Mouse (Mus musculus) E14TG2a.4 (cell line): ENCODE data around the gene Edar.
A peak's percentile ranks its signal among the peaks of the same experiment; 100 is the strongest.

Experiments used
- H3K27me3 ChIP-seq: 2 replicates; pipeline ENCODE4 v1.6.1; 2014; ENCODE audit warnings: low read length, control low read depth; ENCODE audit not compliant: insufficient read depth
- H3K36me3 ChIP-seq: 2 replicates; pipeline ENCODE4 v1.6.1; 2014; ENCODE audit warnings: low read length, control low read depth; ENCODE audit not compliant: insufficient read depth
- H3K4me1 ChIP-seq: replicated peaks from 2 replicates; pipeline ENCODE4 v1.6.1; 2014; ENCODE audit warnings: low read depth, low read length, control low read depth
- H3K4me3 ChIP-seq: replicated peaks from 2 replicates; pipeline ENCODE4 v1.5.1; 2014; ENCODE audit warnings: mild to moderate bottlenecking, low read length
- H3K9me3 ChIP-seq: 2 replicates; pipeline ENCODE4 v1.6.1; 2014; ENCODE audit warnings: low read length, control low read depth
- CTCF ChIP-seq: conservative IDR thresholded peaks from 2 replicates; pipeline ENCODE4 v1.5.1; 2014; ENCODE audit warnings: low read length
- NANOG ChIP-seq: IDR thresholded peaks from 2 replicates; pipeline ENCODE4 v1.6.1; 2014; ENCODE audit warnings: borderline replicate concordance, low read length, mixed read lengths
- POU5F1 ChIP-seq: IDR thresholded peaks from 2 replicates; pipeline ENCODE4 v1.6.1; 2014; ENCODE audit warnings: low read length, borderline replicate concordance

The Edar gene

DNA sequence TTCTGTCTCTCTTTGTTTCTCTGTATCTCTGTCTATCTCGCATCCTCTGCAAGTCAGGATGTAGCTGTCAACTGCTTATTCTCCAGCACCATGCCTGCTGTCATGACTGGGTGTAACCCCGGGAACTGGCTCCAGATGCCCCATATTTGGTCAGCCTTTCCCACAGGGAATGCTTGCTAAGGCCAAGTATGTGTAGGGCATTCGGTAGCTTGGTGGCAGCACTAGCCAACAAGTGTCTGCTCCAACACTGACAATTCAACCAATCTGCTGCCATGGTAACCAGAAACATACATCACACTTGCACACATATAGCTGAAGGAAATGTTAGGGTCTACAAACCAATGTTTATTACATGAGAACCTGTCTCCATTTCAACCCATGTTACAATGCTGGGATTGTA lies 21.8 kb downstream of the Edar start:
- peaks cover 29% of the 10 kb centered on the region for H3K4me1 ChIP-seq
- H3K9me3 ChIP-seq, result peaks cover 3% of the 10 kb centered on the region; the same call in 1 of the 2 replicates
- no peak overlapping the region for H3K4me3 ChIP-seq
- TF ChIP-seq CTCF, result no peak
- no peak for TF ChIP-seq NANOG
- no peak for TF ChIP-seq POU5F1
- H3K36me3 ChIP-seq, result no peaks in the 10 kb centered on the region
- peaks cover 13% of the 10 kb centered on the region for H3K27me3 ChIP-seq

DNA sequence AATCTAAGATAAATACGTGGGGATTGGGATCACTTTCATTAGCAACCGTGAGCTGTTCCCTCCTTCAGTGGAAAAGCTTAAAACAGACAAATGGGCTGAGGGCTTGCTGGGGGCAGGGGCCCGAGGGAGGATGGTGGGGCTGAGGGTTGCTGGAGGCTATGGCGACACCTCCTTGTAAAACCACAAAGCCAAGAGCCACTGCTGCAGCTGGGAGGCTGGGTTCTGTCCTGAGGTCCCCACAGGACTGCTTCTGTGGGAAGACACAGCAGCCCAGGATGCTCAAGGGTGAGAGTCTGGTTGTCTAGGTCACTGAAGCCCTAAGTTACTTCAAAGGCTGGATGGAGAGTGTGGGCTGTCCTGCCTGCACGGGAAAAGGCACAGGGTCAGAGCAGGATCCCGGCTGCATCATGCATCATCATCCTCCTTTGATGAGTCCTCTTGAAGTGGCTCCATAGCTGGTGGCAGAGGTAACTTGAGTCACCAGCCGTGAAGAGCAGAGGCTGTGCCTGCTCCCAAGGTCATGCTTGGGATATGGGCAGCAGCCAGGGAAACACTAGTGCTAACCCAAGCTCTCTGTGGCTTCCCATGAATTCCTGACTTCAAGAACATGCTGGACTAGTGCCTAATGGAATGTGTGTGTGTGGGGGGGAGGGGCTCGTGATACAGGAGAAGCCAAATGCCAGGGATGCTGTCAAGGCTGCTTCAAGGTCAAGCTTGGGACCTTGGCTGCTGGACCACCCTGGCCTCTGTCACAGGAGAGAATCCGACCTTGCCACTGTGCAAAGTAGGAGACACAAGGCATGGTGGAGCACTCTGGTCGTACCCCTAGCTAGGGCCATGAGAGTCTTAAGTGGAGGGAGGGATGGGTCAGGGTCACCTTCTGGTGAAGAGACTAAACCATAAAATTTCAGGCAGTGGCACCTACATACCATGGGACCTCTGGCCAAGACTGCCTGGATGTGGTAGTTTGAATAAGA lies 22.7 kb downstream of the Edar start:
- Histone ChIP-seq H3K4me1 (peaks cover 22% of the 10 kb centered on the region), H3K27me3 (peaks cover 10% of the 10 kb centered on the region), H3K36me3 (no peaks in the 10 kb centered on the region), H3K9me3 (peaks cover 3% of the 10 kb centered on the region; the same call in 1 of the 2 replicates), H3K4me3 (no peak overlapping the region)
- TF ChIP-seq CTCF, result no peak
- no peak for TF ChIP-seq NANOG
- TF ChIP-seq POU5F1, result no peak

DNA sequence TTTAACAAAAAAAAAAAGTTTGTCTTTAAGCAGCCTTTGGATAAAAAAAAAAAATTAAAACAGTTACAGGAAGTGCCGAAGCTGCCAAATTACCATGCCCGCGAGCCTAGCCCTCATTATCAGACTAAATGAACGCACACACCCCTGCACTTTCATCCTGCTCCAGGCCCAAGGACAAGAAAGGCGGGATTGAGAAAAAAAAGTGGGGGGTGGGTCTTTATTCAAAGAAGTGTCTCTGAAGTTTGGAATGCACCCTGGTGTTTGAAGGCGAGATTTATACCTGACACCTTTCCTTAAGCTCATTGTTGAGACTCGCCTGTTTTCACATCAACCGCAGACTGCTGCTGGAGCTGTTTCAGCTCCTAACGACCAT lies 23.4 kb downstream of the Edar start:
- Histone ChIP-seq H3K4me3 (no peak overlapping the region), H3K27me3 (peaks cover 13% of the 10 kb centered on the region), H3K4me1 (peaks cover 22% of the 10 kb centered on the region), H3K9me3 (peaks cover 3% of the 10 kb centered on the region; the same call in 1 of the 2 replicates), H3K36me3 (no peaks in the 10 kb centered on the region)
- no peak for TF ChIP-seq CTCF
- no peak for TF ChIP-seq NANOG
- TF ChIP-seq POU5F1, result no peak

- H3K36me3 ChIP-seq, result no peaks in the 10 kb centered on the region
Observed at GRCm38 (mm10) chr10:58651270-58652042, 24.0 kb downstream of the Edar start.

DNA sequence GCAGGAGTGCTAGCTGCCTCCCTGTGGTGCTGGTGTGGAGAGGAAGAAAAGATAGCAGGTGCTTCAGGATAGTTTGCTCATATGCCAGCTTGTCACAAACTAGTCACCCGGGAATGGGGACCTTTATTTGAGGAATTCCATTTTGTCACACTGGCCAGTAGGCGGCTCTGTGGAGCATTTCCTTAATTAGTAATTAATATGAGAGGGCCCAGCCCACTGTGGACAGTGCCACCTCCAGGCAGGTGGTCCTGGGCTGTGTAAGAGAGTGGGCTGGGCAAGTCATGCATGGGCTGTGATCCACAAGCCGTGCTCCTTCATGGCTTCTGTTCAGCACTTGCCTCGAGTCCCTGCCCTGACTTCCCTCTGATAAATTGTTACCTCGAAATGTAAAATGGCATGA lies 26.7 kb downstream of the Edar start:
- Histone ChIP-seq H3K27me3 (peaks cover 16% of the 10 kb centered on the region), H3K4me1 (peaks cover 22% of the 10 kb centered on the region), H3K4me3 (no peak overlapping the region), H3K9me3 (peaks cover 3% of the 10 kb centered on the region; the same call in 1 of the 2 replicates), H3K36me3 (no peaks in the 10 kb centered on the region)
- TF ChIP-seq NANOG (no peak), POU5F1 (no peak), CTCF (peak; percentile 15)

More at GRCm38 (mm10) chr10:58651270-58652042, 24.0 kb downstream of the Edar start:
- peaks cover 3% of the 10 kb centered on the region; the same call in 1 of the 2 replicates for H3K9me3 ChIP-seq
- peak overlapping the region; percentile 43 for H3K4me3 ChIP-seq
- TF ChIP-seq POU5F1, result no peak
- TF ChIP-seq NANOG, result no peak
- TF ChIP-seq CTCF, result no peak
- peaks cover 13% of the 10 kb centered on the region for H3K27me3 ChIP-seq
- H3K4me1 ChIP-seq, result peaks cover 22% of the 10 kb centered on the region

DNA sequence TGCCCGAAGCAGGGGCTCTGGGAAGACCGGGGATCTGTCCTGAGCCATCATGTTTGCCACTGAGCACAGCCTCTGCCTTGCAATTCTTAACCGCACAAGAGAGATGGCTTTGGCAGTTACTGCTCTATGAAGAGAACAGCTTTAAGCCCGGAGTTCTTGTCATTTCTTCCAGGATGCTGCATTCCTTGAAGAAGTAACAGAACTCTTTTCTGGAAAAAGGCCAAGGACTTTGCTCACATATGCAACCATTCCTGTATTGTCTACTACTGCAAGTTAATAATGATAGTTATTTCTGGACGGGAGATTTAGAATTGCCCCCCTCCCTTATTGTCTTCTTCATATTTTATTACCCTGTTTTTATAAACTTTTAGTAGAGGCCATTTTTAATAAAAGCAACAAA lies 30.8 kb downstream of the Edar start:
- Histone ChIP-seq H3K4me3 (no peak overlapping the region), H3K4me1 (no peaks in the 10 kb centered on the region), H3K9me3 (no peaks in the 10 kb centered on the region), H3K27me3 (peaks cover 12% of the 10 kb centered on the region), H3K36me3 (no peaks in the 10 kb centered on the region)
- no peak for TF ChIP-seq CTCF
- TF ChIP-seq POU5F1, result no peak
- no peak for TF ChIP-seq NANOG

GRCm38 (mm10) chr10:58644194-58644593 lies 31.3 kb downstream of the Edar start:
- no peaks in the 10 kb centered on the region for H3K9me3 ChIP-seq
- H3K4me3 ChIP-seq, result no peak overlapping the region
- TF ChIP-seq NANOG (no peak), POU5F1 (no peak), CTCF (no peak)
- no peaks in the 10 kb centered on the region for H3K36me3 ChIP-seq
- no peaks in the 10 kb centered on the region for H3K4me1 ChIP-seq
- H3K27me3 ChIP-seq, result peaks cover 12% of the 10 kb centered on the region

DNA sequence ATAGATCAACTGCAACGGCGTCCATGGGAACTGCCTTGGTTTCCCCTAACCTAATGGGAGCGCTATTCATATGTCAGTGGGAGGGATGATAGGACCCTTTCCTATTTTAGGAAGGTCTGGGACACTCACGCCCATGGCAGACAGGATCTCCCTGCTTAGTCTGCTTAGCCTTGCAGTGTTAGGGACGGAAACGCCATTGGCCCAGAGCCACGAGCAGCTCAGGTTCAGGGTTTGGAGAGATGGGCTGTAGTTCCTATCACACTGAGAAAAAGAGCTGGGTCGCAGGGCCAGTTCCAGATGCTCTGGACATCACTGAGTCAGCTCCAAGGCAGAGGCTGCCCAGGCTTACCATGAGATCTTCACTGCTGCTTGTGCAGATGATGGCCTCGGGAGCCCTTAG lies 32.5 kb downstream of the Edar start:
- H3K9me3 ChIP-seq, result no peaks in the 10 kb centered on the region
- H3K27me3 ChIP-seq, result peaks cover 9% of the 10 kb centered on the region
- no peaks in the 10 kb centered on the region for H3K36me3 ChIP-seq
- H3K4me1 ChIP-seq, result no peaks in the 10 kb centered on the region
- H3K4me3 ChIP-seq, result no peak overlapping the region
- no peak for TF ChIP-seq POU5F1
- TF ChIP-seq NANOG, result no peak
- no peak for TF ChIP-seq CTCF
